Mouse (Mus musculus): ENCODE results near the gene Zfp607a. TPM values are rescaled to one million over a fixed set of nuclear protein-coding genes. Genes with fewer than 3 reads are reported as not detected.
"Not testable (repeated sequence)": the region's sequence is repeated elsewhere in the genome, so short reads cannot be mapped to it uniquely, and the experiment has no call there.

Zfp607a gene
- polyA plus RNA-seq, 1 experiment from 2014 or later: 0.81 TPM

GRCm38 (mm10) chr7:27859301-27860251 lies 2.2 kb downstream of the Zfp607a start:
- H3K4me3 ChIP-seq (ENCODE audit: low read depth, low read length): peak overlapping the region; percentile 73
- peak overlapping the region; percentile 77 for H3K4me2 ChIP-seq (ENCODE audit: low read depth, low read length)
- peak; percentile 25; the same call in 1 of the 2 replicates for ATAC-seq (ENCODE audit: low read depth)
- H3K4me1 ChIP-seq (ENCODE audit: control insufficient read depth, low read depth, low read length): peaks cover 13% of the 10 kb centered on the region
- no peaks in the 10 kb centered on the region for H3K9me3 ChIP-seq (replicated peaks; ENCODE audit: control insufficient read depth, low read length)
- 15% methylated on average over 10 of the region's 10 CpGs for WGBS (ENCODE audit: insufficient replicate concordance)
- peak overlapping the region; percentile 73 for H3K9ac ChIP-seq (ENCODE audit: low read depth, low read length)
- peak overlapping the region; percentile 51 for H3K27ac ChIP-seq (ENCODE audit: low read length)
- no peaks in the 10 kb centered on the region for H3K36me3 ChIP-seq (ENCODE audit: control insufficient read depth, insufficient read depth)
- no peaks in the 10 kb centered on the region for H3K27me3 ChIP-seq (ENCODE audit: control insufficient read depth, insufficient read depth, low read depth, low read length)

GRCm38 (mm10) chr7:27860396-27861235 lies 3.3 kb downstream of the Zfp607a start:
- peak overlapping the region; percentile 77 for H3K4me2 ChIP-seq (ENCODE audit: low read depth, low read length)
- H3K9me3 ChIP-seq (replicated peaks; ENCODE audit: control insufficient read depth, low read length): no peaks in the 10 kb centered on the region
- WGBS (ENCODE audit: insufficient replicate concordance): 0% methylated on average over 22 of the region's 22 CpGs

GRCm38 (mm10) chr7:27862578-27862977 lies 5.3 kb downstream of the Zfp607a start:
- WGBS (ENCODE audit: insufficient replicate concordance): 70% methylated on average over 5 of the region's 5 CpGs

More at GRCm38 (mm10) chr7:27860396-27861235, 3.3 kb downstream of the Zfp607a start:
- H3K9ac ChIP-seq (ENCODE audit: low read depth, low read length): peak overlapping the region; percentile 73
- no peaks in the 10 kb centered on the region for H3K27me3 ChIP-seq (ENCODE audit: control insufficient read depth, insufficient read depth, low read depth, low read length)
- H3K4me3 ChIP-seq (ENCODE audit: low read depth, low read length): peak overlapping the region; percentile 73
- peaks cover 13% of the 10 kb centered on the region for H3K4me1 ChIP-seq (ENCODE audit: control insufficient read depth, low read depth, low read length)
- H3K36me3 ChIP-seq (ENCODE audit: control insufficient read depth, insufficient read depth): no peaks in the 10 kb centered on the region
- peak overlapping the region; percentile 51 for H3K27ac ChIP-seq (ENCODE audit: low read length)
- peak; percentile 89 for ATAC-seq (ENCODE audit: low read depth)

GRCm38 (mm10) chr7:27881721-27882120 lies 24.4 kb downstream of the Zfp607a start:
- Histone ChIP-seq H3K4me2 (ENCODE audit: low read depth, low read length) (no peak overlapping the region), H3K9me3 (replicated peaks; ENCODE audit: control insufficient read depth, low read length) (no peaks in the 10 kb centered on the region; the same call in 1 of the 2 replicates), H3K27me3 (ENCODE audit: control insufficient read depth, insufficient read depth, low read depth, low read length) (no peaks in the 10 kb centered on the region), H3K27ac (ENCODE audit: low read length) (no peak overlapping the region), H3K36me3 (ENCODE audit: control insufficient read depth, insufficient read depth) (peaks cover 11% of the 10 kb centered on the region), H3K4me3 (ENCODE audit: low read depth, low read length) (no peak overlapping the region), H3K9ac (ENCODE audit: low read depth, low read length) (no peak overlapping the region), H3K4me1 (ENCODE audit: control insufficient read depth, low read depth, low read length) (no peaks in the 10 kb centered on the region)
- no peak for ATAC-seq (ENCODE audit: low read depth)
- 83% methylated on average over 4 of the region's 4 CpGs for WGBS (ENCODE audit: insufficient replicate concordance)

More at GRCm38 (mm10) chr7:27862578-27862977, 5.3 kb downstream of the Zfp607a start:
- not testable (repeated sequence) for H3K4me3 ChIP-seq (ENCODE audit: low read depth, low read length); H3K27me3 ChIP-seq (ENCODE audit: control insufficient read depth, insufficient read depth, low read depth, low read length); H3K4me2 ChIP-seq (ENCODE audit: low read depth, low read length); H3K9me3 ChIP-seq (replicated peaks; ENCODE audit: control insufficient read depth, low read length); H3K9ac ChIP-seq (ENCODE audit: low read depth, low read length); H3K36me3 ChIP-seq (ENCODE audit: control insufficient read depth, insufficient read depth); H3K27ac ChIP-seq (ENCODE audit: low read length); ATAC-seq (ENCODE audit: low read depth)
- H3K4me1 ChIP-seq (ENCODE audit: control insufficient read depth, low read depth, low read length): peaks cover 13% of the 10 kb centered on the region

- WGBS (ENCODE audit: insufficient replicate concordance): 69% methylated on average over 4 of the region's 4 CpGs
- no peak overlapping the region for H3K9ac ChIP-seq (ENCODE audit: low read depth, low read length)
Measured at GRCm38 (mm10) chr7:27900601-27901000, 43.3 kb downstream of the Zfp607a start.

GRCm38 (mm10) chr7:27905061-27905848 lies 47.9 kb downstream of the Zfp607a start:
- H3K9me3 ChIP-seq (replicated peaks; ENCODE audit: control insufficient read depth, low read length): no peaks in the 10 kb centered on the region
- no peak overlapping the region for H3K9ac ChIP-seq (ENCODE audit: low read depth, low read length)
- no peak overlapping the region for H3K4me3 ChIP-seq (ENCODE audit: low read depth, low read length)
- H3K27ac ChIP-seq (ENCODE audit: low read length): no peak overlapping the region
- H3K36me3 ChIP-seq (ENCODE audit: control insufficient read depth, insufficient read depth): no peaks in the 10 kb centered on the region
- H3K4me2 ChIP-seq (ENCODE audit: low read depth, low read length): no peak overlapping the region
- WGBS (ENCODE audit: insufficient replicate concordance): 59% methylated on average over 11 of the region's 11 CpGs
- no peaks in the 10 kb centered on the region for H3K27me3 ChIP-seq (ENCODE audit: control insufficient read depth, insufficient read depth, low read depth, low read length)
- no peaks in the 10 kb centered on the region for H3K4me1 ChIP-seq (ENCODE audit: control insufficient read depth, low read depth, low read length)
- ATAC-seq (ENCODE audit: low read depth): no peak

More at GRCm38 (mm10) chr7:27900601-27901000, 43.3 kb downstream of the Zfp607a start:
- H3K4me2 ChIP-seq (ENCODE audit: low read depth, low read length): no peak overlapping the region
- H3K27ac ChIP-seq (ENCODE audit: low read length): no peak overlapping the region
- no peak for ATAC-seq (ENCODE audit: low read depth)
- no peak overlapping the region for H3K4me3 ChIP-seq (ENCODE audit: low read depth, low read length)
- no peaks in the 10 kb centered on the region for H3K4me1 ChIP-seq (ENCODE audit: control insufficient read depth, low read depth, low read length)
- H3K36me3 ChIP-seq (ENCODE audit: control insufficient read depth, insufficient read depth): no peaks in the 10 kb centered on the region
- no peaks in the 10 kb centered on the region for H3K9me3 ChIP-seq (replicated peaks; ENCODE audit: control insufficient read depth, low read length)
- H3K27me3 ChIP-seq (ENCODE audit: control insufficient read depth, insufficient read depth, low read depth, low read length): no peaks in the 10 kb centered on the region

GRCm38 (mm10) chr7:27910952-27911351 lies 53.6 kb downstream of the Zfp607a start:
- not testable (repeated sequence) for H3K4me2 ChIP-seq (ENCODE audit: low read depth, low read length); H3K4me3 ChIP-seq (ENCODE audit: low read depth, low read length); H3K27ac ChIP-seq (ENCODE audit: low read length); H3K4me1 ChIP-seq (ENCODE audit: control insufficient read depth, low read depth, low read length); H3K36me3 ChIP-seq (ENCODE audit: control insufficient read depth, insufficient read depth); ATAC-seq (ENCODE audit: low read depth); H3K9ac ChIP-seq (ENCODE audit: low read depth, low read length); H3K9me3 ChIP-seq (replicated peaks; ENCODE audit: control insufficient read depth, low read length); H3K27me3 ChIP-seq (ENCODE audit: control insufficient read depth, insufficient read depth, low read depth, low read length)
- 52% methylated on average over 3 of the region's 4 CpGs for WGBS (ENCODE audit: insufficient replicate concordance)

- not testable (repeated sequence) for H3K27ac ChIP-seq (ENCODE audit: low read length); ATAC-seq (ENCODE audit: low read depth); H3K4me3 ChIP-seq (ENCODE audit: low read depth, low read length); H3K36me3 ChIP-seq (ENCODE audit: control insufficient read depth, insufficient read depth); H3K9ac ChIP-seq (ENCODE audit: low read depth, low read length); H3K4me1 ChIP-seq (ENCODE audit: control insufficient read depth, low read depth, low read length); H3K27me3 ChIP-seq (ENCODE audit: control insufficient read depth, insufficient read depth, low read depth, low read length); H3K4me2 ChIP-seq (ENCODE audit: low read depth, low read length); H3K9me3 ChIP-seq (replicated peaks; ENCODE audit: control insufficient read depth, low read length)
- 26% methylated on average over 4 of the region's 4 CpGs for WGBS (ENCODE audit: insufficient replicate concordance)
Measured at GRCm38 (mm10) chr7:27927041-27927440, 69.7 kb downstream of the Zfp607a start.

All from liver, embryonic 16.5 days (tissue).